Mouse (Mus musculus) cerebellum, postnatal 4 days (tissue): ENCODE data around the gene Sept3.

Experiments
- DNase-seq, 2 experiments: peaks; one replicate each; pipeline ENCODE4 v3.0.0; 2022; ENCODE audit warnings: low spot score in 2 of 2, mixed read lengths in 1 of 2

Sept3 gene

DNA sequence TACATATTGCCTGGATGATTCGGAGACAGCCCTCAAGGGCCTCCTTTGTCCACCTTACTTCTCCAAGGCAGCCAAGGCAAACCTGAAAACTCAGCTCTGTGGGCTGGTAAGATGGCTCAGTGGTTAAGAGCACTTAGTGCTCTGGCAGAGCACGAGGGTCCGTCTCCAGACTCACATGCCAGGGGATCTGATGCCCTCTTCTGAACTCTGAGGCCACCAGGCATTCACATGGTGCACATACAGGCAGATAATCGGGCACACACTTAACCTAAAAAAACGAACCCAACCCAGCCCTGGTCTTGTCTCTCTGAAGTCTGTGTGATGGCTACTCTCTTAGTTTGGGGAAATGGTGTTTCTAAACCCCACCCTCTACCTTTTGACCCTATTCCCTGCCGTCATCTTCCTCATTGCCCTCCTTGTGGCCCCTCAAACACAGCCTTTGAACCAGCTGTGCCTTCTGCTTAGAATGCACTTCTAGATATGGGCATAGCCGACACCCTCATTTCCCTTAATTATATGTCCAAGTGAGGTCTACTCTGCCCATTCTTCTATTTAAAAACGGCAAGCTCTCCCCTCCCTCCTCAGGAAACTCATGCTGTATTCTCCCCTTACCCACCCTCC is 65.1 kb downstream of the Sept3 start:
- DNase-seq = no peak

GRCm38 (mm10) chr15:82340414-82341035 is 65.8 kb downstream of the Sept3 start:
- DNase-seq = no peak

- DNase-seq = no peak
These were observed 66.4 kb downstream of the Sept3 start for GRCm38 (mm10) chr15:82341036-82341501.

- DNase-seq = no peak
These were observed 67.2 kb downstream of the Sept3 start for GRCm38 (mm10) chr15:82341675-82342542.

DNA sequence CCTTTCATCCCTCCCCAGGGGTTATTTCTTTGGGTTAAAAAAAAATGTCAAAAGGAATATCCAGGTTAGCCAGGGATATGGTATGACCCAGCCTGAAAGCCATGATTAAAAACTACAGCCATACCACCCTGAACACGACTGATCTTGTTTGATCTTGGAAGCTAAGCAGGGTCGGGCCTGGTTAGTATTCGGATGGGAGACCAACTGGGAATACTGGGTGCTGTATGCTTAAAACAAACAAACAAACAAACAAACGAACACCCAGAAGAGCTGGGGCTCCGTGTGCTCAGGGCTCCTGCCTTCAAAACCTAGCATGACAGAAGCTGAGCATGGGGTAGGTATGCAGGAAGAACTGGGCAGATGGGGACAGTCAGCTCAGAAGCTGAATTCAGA is 67.8 kb downstream of the Sept3 start:
- no peak for DNase-seq

GRCm38 (mm10) chr15:82343368-82344287 is 68.9 kb downstream of the Sept3 start:
- DNase-seq = no peak
